Mouse (Mus musculus): Measurements from ENCODE around the gene Isyna1.

- TF ChIP-seq EP300 (IDR thresholded peaks at IDR 0.05; ENCODE audit: low read depth), result no peak
- TF ChIP-seq CTCF (IDR thresholded peaks at IDR 0.05; ENCODE audit: low read depth), result peak; percentile 100
These were observed 35.7 kb downstream of the Isyna1 start for GRCm38 (mm10) chr8:70629574-70630531.

Measured in liver, embryonic 14.5 days (tissue).